Mouse (Mus musculus) left cerebral cortex, postnatal 14 days (tissue): Measurements from ENCODE around the gene Pan3. TPM values are rescaled to one million over a fixed set of nuclear protein-coding genes. Genes with fewer than 3 reads are reported as not detected.
"Not testable (repeated sequence)": the region's sequence is repeated elsewhere in the genome, so short reads cannot be mapped to it uniquely, and the experiment has no call there.

Source experiments
- DNase-seq, 2 experiments: peaks; one replicate each; pipeline ENCODE4 v3.0.0; 2021 to 2022; ENCODE audit warnings: low spot score in 2 of 2, mixed read lengths in 1 of 2
- intact Hi-C: fragments of 180-260 bp; cut with DNase I; formaldehyde crosslinking; loops from one replicate; pipeline ENCODE4 v1.15.1; 2025
- total RNA-seq, 2 experiments: library from RNA; stranded (reverse); gene quantifications; 2 replicates each; pipeline ENCODE4 v1.2.3; 2021

Pan3 gene
- total RNA-seq, 2 experiments from 2014 or later = 74.0 to 85.7 TPM

DNA sequence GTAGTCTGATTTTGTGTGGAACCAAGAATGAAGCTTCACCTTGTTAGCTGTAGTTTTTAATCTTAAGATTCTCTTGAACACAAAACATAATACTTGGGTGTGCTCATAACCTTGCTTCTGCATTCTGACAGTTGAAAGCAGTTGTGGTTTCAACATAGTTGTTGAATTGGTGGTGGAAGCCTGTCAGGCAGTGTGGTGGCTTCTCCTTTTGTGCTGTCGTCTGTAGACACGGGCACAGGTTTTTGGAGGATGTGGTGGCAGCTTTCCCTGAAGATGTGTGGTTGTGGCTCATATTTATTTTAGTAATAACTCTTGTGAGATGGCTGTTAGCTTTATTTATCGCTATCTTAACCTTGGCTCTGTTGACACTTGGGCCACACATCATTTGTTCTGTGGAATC is 97.8 kb downstream of the Pan3 start:
- intact Hi-C loops = no loop called here
- no peak for DNase-seq

DNA sequence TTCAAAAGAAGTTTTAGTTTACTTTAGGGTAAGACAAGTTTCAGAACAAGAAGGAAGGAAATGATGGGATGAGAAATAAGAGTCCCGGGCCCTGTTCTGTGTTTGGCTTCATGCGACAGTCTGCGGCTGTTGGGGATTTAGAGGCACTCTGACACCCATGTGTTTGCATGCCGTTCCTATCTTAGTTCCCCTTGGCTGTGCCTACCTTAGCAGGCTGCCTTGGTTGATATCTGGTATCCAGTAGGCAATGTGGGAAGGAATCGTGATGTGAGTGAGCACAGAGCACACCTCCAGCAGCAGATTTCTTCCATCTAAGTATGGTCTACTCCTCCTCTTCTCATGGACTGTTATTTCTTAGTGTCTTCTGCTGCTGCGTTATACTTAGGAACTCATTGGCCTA is 102.1 kb downstream of the Pan3 start:
- intact Hi-C loops = loop anchor here (5.0 kb wide), 1 partner anchor 100 kb away; the partner anchor contains the start of gene Pan3
- DNase-seq = no peak

GRCm38 (mm10) chr5:147539409-147539808 is 109.4 kb downstream of the Pan3 start:
- intact Hi-C loops = no loop called here
- peak; percentile 30 to 41 for DNase-seq

DNA sequence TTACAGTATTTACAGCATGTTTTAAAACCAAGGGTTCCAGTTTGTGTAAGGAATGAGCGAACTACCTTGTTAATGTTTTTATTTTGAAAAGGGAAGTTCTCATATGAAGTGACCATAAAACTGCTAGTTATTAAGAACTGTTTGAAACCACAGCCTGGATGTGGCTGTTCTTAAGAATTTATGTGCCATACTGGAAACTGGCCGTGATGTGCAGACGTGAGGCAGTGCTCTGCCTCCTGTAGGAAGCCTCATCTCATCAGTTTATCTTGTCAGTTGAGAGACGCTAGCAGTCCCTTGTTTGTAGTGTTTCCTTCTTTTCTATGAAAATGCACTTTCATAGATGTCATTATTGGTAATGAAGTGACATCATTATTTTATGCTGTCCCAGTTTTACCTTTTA is 109.9 kb downstream of the Pan3 start:
- DNase-seq = no peak
- intact Hi-C loops = no loop called here

DNA sequence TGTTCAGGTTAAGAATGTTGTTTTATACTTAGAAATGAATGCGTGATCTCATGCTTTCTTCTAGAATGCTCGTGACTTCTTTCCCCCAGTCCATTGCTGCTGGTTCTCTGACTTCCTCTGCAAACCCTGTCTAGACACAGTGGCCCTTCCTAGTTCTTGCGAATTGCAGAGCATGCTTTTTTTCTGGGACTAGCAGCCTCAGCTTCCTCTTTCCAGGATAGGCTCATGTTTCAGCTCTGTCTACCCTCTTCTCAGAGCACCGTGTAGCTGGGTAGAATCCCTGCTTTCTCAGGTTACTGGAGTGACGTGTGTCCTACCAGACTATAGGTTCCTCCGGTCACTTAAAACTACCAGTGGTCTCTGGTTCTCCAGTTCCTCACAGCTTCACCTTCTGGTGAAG is 112.3 kb downstream of the Pan3 start:
- no peak for DNase-seq
- intact Hi-C loops = no loop called here

DNA sequence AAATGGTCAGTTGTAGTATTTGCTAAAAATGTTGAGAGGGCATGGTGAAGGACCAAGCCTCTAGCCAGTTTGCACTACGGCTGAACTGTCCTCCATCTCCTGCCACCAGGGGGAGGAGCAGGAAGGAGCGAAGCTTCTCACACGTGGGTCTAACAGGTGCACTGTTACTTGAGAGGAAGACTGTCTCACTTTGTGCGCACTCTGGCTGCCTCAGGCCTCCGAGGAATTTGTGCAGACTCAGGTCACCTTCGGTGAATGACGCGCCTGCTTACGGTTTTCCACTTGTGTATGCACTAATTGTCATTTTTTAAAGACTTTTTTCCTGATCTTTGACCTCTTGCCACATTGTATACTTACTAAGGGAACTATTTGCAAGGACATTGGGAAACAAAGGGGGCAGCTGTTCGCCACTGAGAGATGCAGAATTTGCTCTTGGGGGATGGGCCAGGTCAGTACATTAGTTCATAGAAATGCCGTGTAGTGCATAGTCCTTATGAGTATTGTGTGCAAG is 115.8 kb downstream of the Pan3 start:
- intact Hi-C loops = no loop called here

DNA sequence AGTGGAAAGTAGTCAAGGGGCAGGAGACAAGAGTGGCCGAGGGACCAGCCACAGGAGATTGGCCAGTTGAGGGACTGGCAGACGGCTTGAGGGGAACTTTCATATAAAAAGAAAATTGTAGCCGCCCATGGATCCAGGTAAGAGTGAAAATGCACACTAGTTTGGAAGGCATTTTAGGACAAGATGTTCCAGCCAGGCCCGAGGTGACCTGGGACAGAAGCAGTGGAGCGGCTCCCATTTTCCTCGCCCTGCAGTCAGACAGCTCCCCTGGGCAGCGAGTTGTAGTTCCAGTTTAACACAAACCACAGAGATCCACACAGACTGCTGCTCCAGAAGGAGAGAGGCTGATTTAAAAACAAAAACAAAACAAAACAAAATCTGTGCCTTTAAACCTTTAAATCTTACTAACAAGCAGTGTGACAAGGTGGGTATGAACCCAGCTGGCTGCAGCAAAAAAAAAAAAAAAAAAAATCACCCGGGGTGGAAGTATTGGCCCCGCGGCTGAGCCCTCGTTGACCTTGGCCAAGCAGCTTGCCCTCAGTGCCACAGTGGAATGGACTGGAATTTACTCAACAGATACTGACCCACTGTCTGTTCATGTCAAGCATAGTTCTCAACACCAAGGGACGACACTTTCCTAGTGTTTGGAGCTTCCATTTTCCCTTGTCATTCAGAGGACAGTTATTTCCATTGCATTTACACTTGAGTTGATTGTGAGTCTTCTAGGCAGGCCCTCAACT is 119.2 kb downstream of the Pan3 start:
- no peak for DNase-seq
- intact Hi-C loops = no loop called here

More for the DNA sequence above, 115.8 kb downstream of the Pan3 start:
- no peak for DNase-seq

DNA sequence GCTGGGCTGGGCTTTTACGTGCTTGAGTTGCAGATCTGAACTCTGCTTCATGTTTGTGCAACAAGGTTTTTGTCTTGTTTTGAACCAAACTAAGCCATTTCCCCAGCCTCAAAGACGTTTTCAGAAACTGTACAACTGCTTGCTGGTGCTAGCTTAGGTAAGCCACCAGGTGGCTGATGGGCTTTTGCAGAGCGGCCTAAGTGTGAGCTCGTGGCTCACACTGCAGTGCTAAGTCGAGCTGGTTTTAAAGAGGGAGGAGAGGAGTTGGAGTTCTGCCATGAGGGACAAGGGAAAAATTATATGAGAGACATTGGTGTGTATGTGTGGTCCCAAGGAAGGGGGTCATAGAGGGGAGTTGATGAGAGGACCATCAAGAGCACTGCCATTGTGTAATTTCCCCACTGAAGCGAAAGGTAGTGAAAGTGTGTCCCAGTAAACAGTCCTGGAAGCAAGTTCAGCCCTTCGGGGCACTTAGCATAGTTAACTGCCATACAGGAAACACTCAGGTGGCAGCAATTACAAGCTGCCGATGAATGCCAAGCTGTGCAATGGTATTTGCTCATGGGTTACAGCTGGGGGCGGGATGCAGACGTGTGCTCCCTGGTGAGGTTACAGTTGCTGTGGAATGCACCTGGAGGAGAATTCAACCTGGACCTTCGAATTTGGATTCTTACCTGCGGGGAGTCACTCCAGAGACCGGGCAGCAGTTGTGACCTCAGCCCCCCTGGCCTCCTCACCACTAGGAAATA is 122.1 kb downstream of the Pan3 start:
- no peak for DNase-seq
- intact Hi-C loops = no loop called here

DNA sequence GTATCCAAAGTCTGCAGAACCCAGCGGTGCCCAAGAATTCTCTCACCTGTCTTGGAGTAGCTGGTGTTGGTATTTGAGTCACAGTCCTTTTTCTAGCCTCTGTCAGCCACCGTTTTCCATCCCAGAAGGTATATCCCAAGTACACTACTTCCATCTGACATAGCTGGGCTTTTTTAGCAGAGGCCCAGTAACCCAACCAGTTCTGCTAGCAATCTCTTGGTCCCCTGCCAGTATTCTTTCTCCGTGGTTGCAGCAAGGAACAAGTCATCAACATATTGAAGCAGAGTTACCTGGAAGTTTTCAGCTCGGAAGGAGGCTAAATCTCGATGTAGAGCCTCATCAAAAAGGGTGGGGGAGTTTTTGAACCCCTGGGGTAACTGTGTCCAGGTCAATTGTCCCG is 127.7 kb downstream of the Pan3 start:
- intact Hi-C loops, DNase-seq: not testable (repeated sequence)

DNA sequence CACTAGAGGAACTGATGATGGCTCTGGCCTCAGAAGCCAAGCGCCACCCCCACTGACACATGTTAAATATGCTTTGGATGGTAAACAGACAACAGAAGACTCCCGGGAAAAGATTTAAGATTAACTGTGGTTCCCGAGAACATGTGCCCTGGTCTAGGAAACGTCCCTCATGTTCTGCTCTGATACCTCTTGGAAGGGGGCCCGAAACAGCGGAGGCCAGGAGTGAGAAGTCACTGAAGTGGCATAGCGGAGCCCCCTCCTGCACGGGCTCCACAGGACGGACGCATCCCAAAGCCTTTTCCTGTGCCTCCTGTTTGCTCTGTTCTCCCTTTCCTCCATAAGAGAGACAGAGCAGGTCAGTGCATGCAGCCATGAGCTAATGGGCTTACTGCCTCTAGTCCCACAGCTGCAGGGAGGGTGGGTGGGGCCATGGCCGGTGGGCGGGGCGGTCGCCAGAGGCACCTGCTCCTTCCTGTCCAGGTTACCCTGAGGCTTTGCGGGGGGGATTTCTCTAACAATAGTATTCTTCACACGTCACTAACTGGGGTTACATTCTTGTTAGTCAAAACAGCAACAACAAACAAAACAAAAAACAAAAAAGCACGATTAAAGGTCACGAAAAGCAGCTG is 133.7 kb downstream of the Pan3 start:
- DNase-seq = no peak
- intact Hi-C loops = no loop called here

- intact Hi-C loops = no loop called here
- no peak for DNase-seq
Measured at GRCm38 (mm10) chr5:147564140-147564590, 134.2 kb downstream of the Pan3 start.

DNA sequence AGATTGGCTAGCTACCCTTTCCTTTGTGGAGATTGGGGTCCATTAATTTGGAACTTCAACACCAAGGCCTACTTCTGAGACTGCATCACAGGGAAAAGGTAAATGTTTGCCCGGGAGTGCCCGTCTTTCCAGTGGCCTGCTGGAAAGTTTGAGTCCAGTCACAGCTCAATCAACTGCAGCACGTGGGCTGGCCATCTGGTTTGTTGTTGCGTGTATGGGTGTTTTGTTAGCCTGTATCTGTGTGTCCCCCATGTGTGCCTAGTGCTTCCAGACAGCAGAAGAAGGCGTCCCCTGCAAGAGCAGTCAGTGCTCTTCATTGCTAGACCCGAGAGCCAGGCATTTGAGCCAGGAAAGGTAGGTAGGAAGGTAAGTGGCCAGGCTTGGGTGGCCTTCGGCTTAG is 135.5 kb downstream of the Pan3 start:
- DNase-seq = peak; percentile 19 to 37
- intact Hi-C loops = no loop called here

- DNase-seq = no peak
- intact Hi-C loops = no loop called here
Measured at GRCm38 (mm10) chr5:147566335-147566734, 136.4 kb downstream of the Pan3 start.

DNA sequence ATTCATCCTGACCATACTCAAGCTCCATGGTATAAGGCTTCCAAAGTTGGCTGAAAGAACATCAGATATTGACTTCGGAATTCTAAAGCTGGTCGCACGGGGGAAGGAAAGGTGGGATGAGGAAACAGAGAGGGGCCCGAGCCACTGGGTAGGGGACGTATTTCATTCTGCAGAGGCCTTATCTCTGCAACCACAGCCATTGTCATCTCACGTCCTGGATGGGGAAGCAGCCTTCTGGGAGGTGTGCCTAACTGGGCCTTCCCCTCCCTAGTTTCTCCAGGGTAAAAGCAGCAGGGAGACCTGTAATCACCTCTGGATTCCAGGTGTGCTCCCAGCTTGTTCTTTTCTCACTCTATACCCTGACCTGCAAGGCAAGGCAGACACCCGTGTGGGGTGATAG is 142.7 kb downstream of the Pan3 start:
- DNase-seq = no peak
- intact Hi-C loops = no loop called here

DNA sequence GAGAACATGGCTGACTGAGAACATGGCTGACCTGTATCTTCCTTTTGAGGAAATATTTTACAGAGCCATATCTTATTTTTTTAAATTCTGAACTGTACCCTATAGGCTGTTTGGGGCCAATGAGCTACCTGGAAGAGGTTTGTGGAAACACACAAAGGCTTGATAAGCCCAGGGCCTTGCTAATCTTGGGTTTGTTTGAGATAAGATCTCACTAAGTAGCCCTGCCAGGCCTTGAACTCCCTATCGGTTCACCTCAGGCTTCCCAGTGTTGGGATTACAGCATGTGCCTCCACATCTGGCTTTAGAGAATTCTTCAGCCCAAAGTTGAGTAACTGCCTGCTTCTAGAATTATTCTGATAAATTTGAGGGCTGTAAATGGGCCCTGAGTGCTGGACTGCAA is 143.6 kb downstream of the Pan3 start:
- intact Hi-C loops = no loop called here

DNA sequence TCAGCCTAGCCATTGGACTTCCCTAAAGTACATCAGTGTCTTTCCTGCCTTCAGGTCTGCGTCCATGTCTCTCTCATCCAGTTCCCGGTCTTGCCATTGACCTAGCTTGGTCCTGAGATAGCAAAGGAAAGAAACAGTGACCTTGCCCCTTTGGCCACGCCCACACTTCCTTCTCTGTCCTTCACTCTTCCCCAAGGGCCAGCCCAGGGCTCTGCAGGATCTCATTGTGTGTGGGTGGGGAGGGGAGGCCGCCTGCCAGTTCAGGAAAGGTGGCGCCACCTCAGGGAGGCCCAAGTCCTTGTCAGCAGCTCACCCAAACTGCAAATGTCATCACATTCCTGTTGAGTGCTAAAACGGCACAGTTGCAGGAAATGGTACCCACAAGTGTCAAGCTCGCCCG is 144.6 kb downstream of the Pan3 start:
- no peak for DNase-seq
- intact Hi-C loops = no loop called here

More for the DNA sequence above, 143.6 kb downstream of the Pan3 start:
- no peak for DNase-seq

GRCm38 (mm10) chr5:147577003-147577402 is 147.0 kb downstream of the Pan3 start:
- DNase-seq = no peak
- intact Hi-C loops = no loop called here

DNA sequence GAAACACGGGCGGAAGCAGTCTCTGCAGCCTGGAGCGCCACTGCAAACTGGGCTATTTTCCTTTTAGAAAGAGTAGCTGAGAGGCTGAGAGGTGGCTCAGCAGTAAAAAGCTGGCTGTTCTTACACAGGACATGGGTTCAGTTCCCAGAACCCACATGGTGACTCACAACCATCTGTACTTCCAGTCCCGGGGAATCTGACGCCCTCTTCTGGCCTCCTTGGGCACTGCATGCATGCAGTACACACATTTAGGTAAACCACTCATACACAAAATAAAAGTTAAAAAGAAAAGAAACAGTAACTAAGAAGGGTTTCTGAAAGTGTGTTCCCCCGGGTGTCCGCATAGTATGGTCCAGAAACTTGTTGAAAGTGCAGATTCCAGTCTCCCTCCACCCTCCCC is 149.2 kb downstream of the Pan3 start:
- intact Hi-C loops = no loop called here
- no peak for DNase-seq

- intact Hi-C loops = loop anchor here (5.0 kb wide), 2 partner anchors 78 to 268 kb away; no protein-coding TSS in a partner anchor
- no peak for DNase-seq
Measured at GRCm38 (mm10) chr5:147579691-147580090, 149.7 kb downstream of the Pan3 start.

- DNase-seq = no peak
- intact Hi-C loops = loop anchor here (5.0 kb wide), 2 partner anchors 77 to 267 kb away; no protein-coding TSS in a partner anchor
Measured at GRCm38 (mm10) chr5:147580181-147580580, 150.2 kb downstream of the Pan3 start.
